Mouse (Mus musculus): ENCODE results near the gene Zfp90.

GRCm38 (mm10) chr8:106440146-106440545, 25.0 kb downstream of the Zfp90 start:
- no peak for TF ChIP-seq CTCF (IDR thresholded peaks at IDR 0.05; ENCODE audit: borderline replicate concordance, control insufficient read depth, extremely low read depth, insufficient read depth, low read length, poor library complexity)
- TF ChIP-seq POLR2A (IDR thresholded peaks at IDR 0.05; ENCODE audit: control insufficient read depth, extremely low read depth, insufficient read depth, low read length, poor library complexity), result no peak
